Mouse (Mus musculus): ENCODE measurements around the gene Rybp.

Rybp gene

GRCm38 (mm10) chr6:100218541-100219341 is 68.5 kb downstream of the Rybp start:
- DNase-seq, result peak; percentile 80 to 82

- no peak for DNase-seq
Measured at GRCm38 (mm10) chr6:100217507-100217906, 69.8 kb downstream of the Rybp start.

GRCm38 (mm10) chr6:100216945-100217344 is 70.3 kb downstream of the Rybp start:
- no peak for DNase-seq

- no peak for DNase-seq
Measured at GRCm38 (mm10) chr6:100215809-100216208, 71.5 kb downstream of the Rybp start.

- DNase-seq, result no peak
Measured at GRCm38 (mm10) chr6:100214132-100214913, 73.0 kb downstream of the Rybp start.

GRCm38 (mm10) chr6:100213596-100213995 is 73.7 kb downstream of the Rybp start:
- no peak for DNase-seq

GRCm38 (mm10) chr6:100212820-100213219 is 74.5 kb downstream of the Rybp start:
- DNase-seq, result no peak

- no peak for DNase-seq
Measured at GRCm38 (mm10) chr6:100211646-100212045, 75.6 kb downstream of the Rybp start.

GRCm38 (mm10) chr6:100210517-100210916 is 76.8 kb downstream of the Rybp start:
- DNase-seq, result no peak

- no peak for DNase-seq
Measured at GRCm38 (mm10) chr6:100206741-100207275, 80.5 kb downstream of the Rybp start.

GRCm38 (mm10) chr6:100206261-100206660 is 81.0 kb downstream of the Rybp start:
- no peak for DNase-seq

- peak; percentile 26 to 33 for DNase-seq
Measured at GRCm38 (mm10) chr6:100204436-100204835, 82.8 kb downstream of the Rybp start.

GRCm38 (mm10) chr6:100203492-100203891 is 83.8 kb downstream of the Rybp start:
- DNase-seq, result no peak

GRCm38 (mm10) chr6:100202091-100202490 is 85.2 kb downstream of the Rybp start:
- no peak for DNase-seq

- DNase-seq, result no peak
Measured at GRCm38 (mm10) chr6:100197102-100197501, 90.2 kb downstream of the Rybp start.

GRCm38 (mm10) chr6:100195870-100196409 is 91.3 kb downstream of the Rybp start:
- no peak for DNase-seq

GRCm38 (mm10) chr6:100195091-100195490 is 92.2 kb downstream of the Rybp start:
- no peak for DNase-seq

GRCm38 (mm10) chr6:100193760-100194159 is 93.5 kb downstream of the Rybp start:
- no peak for DNase-seq

- no peak for DNase-seq
Measured at GRCm38 (mm10) chr6:100192691-100193229, 94.5 kb downstream of the Rybp start.

GRCm38 (mm10) chr6:100190803-100191559 is 96.3 kb downstream of the Rybp start:
- DNase-seq, result no peak

- DNase-seq, result no peak
Measured at GRCm38 (mm10) chr6:100190310-100190709, 97.0 kb downstream of the Rybp start.

All from cerebellum, postnatal 36 days (tissue).